In the genomic region with DNA sequence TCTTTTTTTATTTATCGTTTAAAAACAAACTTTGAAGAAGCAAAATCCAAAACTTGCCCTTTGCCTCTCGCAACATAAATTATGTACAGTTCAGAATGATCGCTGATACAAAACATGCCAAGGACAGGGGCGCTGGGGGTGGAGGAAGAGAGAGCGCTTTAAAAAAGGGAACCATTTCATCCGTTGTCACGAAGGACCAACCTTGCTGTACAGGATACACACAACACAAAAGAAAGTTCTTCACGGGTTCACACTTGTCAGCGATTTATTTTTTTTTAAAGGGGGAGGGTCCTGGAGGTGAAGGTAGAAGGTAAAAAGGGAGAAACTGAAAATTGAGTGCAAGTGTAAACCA, we compare ENCODE assay signal across 9 mouse cellular contexts. TPM values are rescaled to one million over a fixed set of nuclear protein-coding genes. Genes with fewer than 3 reads are reported as not detected.
DNase-seq lines count a peak whose midpoint lies in the region; ATAC-seq and TF ChIP-seq lines count a peak whose summit lies in the region.
"Had no signal": no experiment of that assay in that cellular context is flagged by ENCODE, and none has a peak within 500 bp of the region (broad histone marks: within the 10 kb centered on the region; RNA-seq: fewer than 3 reads in every experiment).

No protein-coding gene starts in this region.

- no peak for TF ChIP-seq CTCF in bone marrow, adult 2 months (IDR thresholded peaks at IDR 0.05; ENCODE audit: control insufficient read depth, insufficient read depth, low read length)

- H3K4me1 ChIP-seq in heart, embryonic 15.5 days (replicated peaks), result peaks cover 47% of the 10 kb centered on the region
- H3K4me1 ChIP-seq in bone marrow, adult 2 months (ENCODE audit: control insufficient read depth, insufficient read depth, low read length), result peaks cover 2% of the 10 kb centered on the region
- H3K4me1 ChIP-seq in hindbrain, embryonic 14.5 days (replicated peaks; ENCODE audit: control insufficient read depth, insufficient read depth, low read length), result peaks cover 10% of the 10 kb centered on the region
- H3K4me1 ChIP-seq in midbrain, embryonic 13.5 days (replicated peaks), result peaks cover 17% of the 10 kb centered on the region

- H3K4me2 ChIP-seq in heart, embryonic 15.5 days, result peak overlapping the region; percentile 68
- peak overlapping the region; percentile 77 for H3K4me2 ChIP-seq in hindbrain, embryonic 14.5 days (replicated peaks)
- peak overlapping the region; percentile 81 for H3K4me2 ChIP-seq in midbrain, embryonic 13.5 days (replicated peaks)

- H3K27ac ChIP-seq in heart, embryonic 15.5 days, result peak overlapping the region; percentile 99
- peak overlapping the region; percentile 88 for H3K27ac ChIP-seq in bone marrow, adult 2 months (ENCODE audit: control insufficient read depth, insufficient read depth, low read depth, low read length, poor library complexity)
- peak overlapping the region; percentile 85 for H3K27ac ChIP-seq in hindbrain, embryonic 14.5 days
- peak overlapping the region; percentile 81 for H3K27ac ChIP-seq in midbrain, embryonic 13.5 days

- no peaks in the 10 kb centered on the region for H3K9me3 ChIP-seq in heart, embryonic 15.5 days (replicated peaks)
- no peaks in the 10 kb centered on the region for H3K9me3 ChIP-seq in hindbrain, embryonic 14.5 days (ENCODE audit: control insufficient read depth, low read length)
- no peaks in the 10 kb centered on the region for H3K9me3 ChIP-seq in midbrain, embryonic 13.5 days

- H3K4me3 ChIP-seq in heart, embryonic 15.5 days, result peak overlapping the region; percentile 86
- peak overlapping the region; percentile 49 for H3K4me3 ChIP-seq in bone marrow, adult 2 months (replicated peaks; ENCODE audit: control insufficient read depth, low read depth, low read length)
- peak overlapping the region; percentile 79 for H3K4me3 ChIP-seq in hindbrain, embryonic 14.5 days (replicated peaks; ENCODE audit: low read length)
- peak overlapping the region; percentile 77 for H3K4me3 ChIP-seq in midbrain, embryonic 13.5 days (replicated peaks)

- no peak for TF ChIP-seq POLR2A in bone marrow, adult 2 months (IDR thresholded peaks at IDR 0.05; ENCODE audit: borderline replicate concordance, control insufficient read depth, low read depth, low read length)

- no peaks in the 10 kb centered on the region for H3K27me3 ChIP-seq in heart, embryonic 15.5 days
- no peaks in the 10 kb centered on the region for H3K27me3 ChIP-seq in hindbrain, embryonic 14.5 days (ENCODE audit: control insufficient read depth, insufficient read depth, low read length)
- H3K27me3 ChIP-seq in midbrain, embryonic 13.5 days, result no peaks in the 10 kb centered on the region

- H3K9ac ChIP-seq in heart, embryonic 15.5 days, result peak overlapping the region; percentile 85
- H3K9ac ChIP-seq in hindbrain, embryonic 14.5 days, result peak overlapping the region; percentile 55
- 0 out of 2 replicates have a peak overlapping the region, but pooled peaks have one; percentile 84 for H3K9ac ChIP-seq in midbrain, embryonic 13.5 days (replicated peaks)

- peaks cover 43% of the 10 kb centered on the region for H3K36me3 ChIP-seq in heart, embryonic 15.5 days
- peaks cover 42% of the 10 kb centered on the region for H3K36me3 ChIP-seq in hindbrain, embryonic 14.5 days (replicated peaks; ENCODE audit: control insufficient read depth, insufficient read depth)
- peaks cover 40% of the 10 kb centered on the region for H3K36me3 ChIP-seq in midbrain, embryonic 13.5 days

- DNase-seq in heart, adult 18-20 months, result no peak
- no peak for DNase-seq in hindbrain, embryonic 14.5 days (ENCODE audit: low spot score)
- DNase-seq in gastrocnemius, postnatal 10 days, result no peak
- no peak for DNase-seq in T-cell, adult 2 months (ENCODE audit: low spot score)
- DNase-seq in adrenal gland, adult 8-10 months, result no peak

- no peak for ATAC-seq in heart, embryonic 15.5 days (replicated peaks; ENCODE audit: insufficient number of reproducible peaks, insufficient read depth, low FRiP score, low read depth)
- peak; percentile 21; the same call in 1 of the 2 replicates for ATAC-seq in hindbrain, embryonic 14.5 days (ENCODE audit: low FRiP score)
- ATAC-seq in midbrain, embryonic 13.5 days, result peak; percentile 59

- 13% methylated on average over 9 of the region's 9 CpGs for WGBS in heart, embryonic 15.5 days
- under 1% methylated on average over 9 of the region's 9 CpGs for WGBS in bone marrow, adult 2 months
- WGBS in hindbrain, embryonic 14.5 days, result 13% methylated on average over 9 of the region's 9 CpGs
- WGBS in midbrain, embryonic 13.5 days, result 19% methylated on average over 9 of the region's 9 CpGs

RNA-seq across cellular contexts. Expression of a gene that starts 0.3 kb away (rescaled TPM):
- 93.5 and 100 TPM in 2 replicates for polyA plus RNA-seq in heart, embryonic 15.5 days (2015; fragmentation: Nextera tagmentation; extraction: Ambion mirVana)
- 100 to 1,000 TPM; 107 to 125 TPM for total RNA-seq in heart, adult 18-20 months (2021)
- 64.8 and 107 TPM in 2 replicates for polyA plus RNA-seq in bone marrow, adult 2 months (2011; ENCODE audit: insufficient read depth, insufficient read length, low replicate concordance, missing spikeins)
- polyA plus RNA-seq in hindbrain, embryonic 14.5 days (2014; fragmentation: Nextera tagmentation; extraction: Ambion mirVana), result 59.0 and 65.3 TPM in 2 replicates
- polyA plus RNA-seq in midbrain, embryonic 13.5 days (2015; fragmentation: Nextera tagmentation; extraction: Ambion mirVana), result 83.3 and 89.9 TPM in 2 replicates
- 10 to 100 TPM; 35.8 to 36.6 TPM for total RNA-seq in gastrocnemius, postnatal 10 days (2021)
- 10 to 100 TPM; 76.0 to 83.8 (median 79.2) TPM for total RNA-seq in adrenal gland, adult 8-10 months (2022)

RNA-seq across cellular contexts. Expression of a gene that starts 22.4 kb away (rescaled TPM):
- 0.32 and 0.66 TPM in 2 replicates for polyA plus RNA-seq in heart, embryonic 15.5 days (2015; fragmentation: Nextera tagmentation; extraction: Ambion mirVana)
- total RNA-seq in heart, adult 18-20 months (2021), result under 1 TPM; 0.64 to 0.79 TPM
- 0.25 TPM in 1 of 2 replicates, not detected in the other for polyA plus RNA-seq in bone marrow, adult 2 months (2011; ENCODE audit: insufficient read depth, insufficient read length, low replicate concordance, missing spikeins)
- polyA plus RNA-seq in hindbrain, embryonic 14.5 days (2014; fragmentation: Nextera tagmentation; extraction: Ambion mirVana), result 0.59 and 0.64 TPM in 2 replicates
- polyA plus RNA-seq in midbrain, embryonic 13.5 days (2015; fragmentation: Nextera tagmentation; extraction: Ambion mirVana), result 0.50 and 1.2 TPM in 2 replicates
- 1 to 10 TPM; 2.2 to 2.7 TPM for total RNA-seq in gastrocnemius, postnatal 10 days (2021)
- 1 to 10 TPM in 1 of 4 experiments, under 1 TPM in 3; 0.29 to 1.1 (median 0.61) TPM for total RNA-seq in adrenal gland, adult 8-10 months (2022)

RNA-seq across cellular contexts. Expression of a gene that starts 39.3 kb away (rescaled TPM):
- 7.6 and 9.3 TPM in 2 replicates for polyA plus RNA-seq in heart, embryonic 15.5 days (2015; fragmentation: Nextera tagmentation; extraction: Ambion mirVana)
- 10 to 100 TPM; 47.0 to 58.4 TPM for total RNA-seq in heart, adult 18-20 months (2021)
- polyA plus RNA-seq in bone marrow, adult 2 months (2011; ENCODE audit: insufficient read depth, insufficient read length, low replicate concordance, missing spikeins), result 67.1 and 105 TPM in 2 replicates
- polyA plus RNA-seq in hindbrain, embryonic 14.5 days (2014; fragmentation: Nextera tagmentation; extraction: Ambion mirVana), result 12.9 and 14.9 TPM in 2 replicates
- 13.1 and 13.9 TPM in 2 replicates for polyA plus RNA-seq in midbrain, embryonic 13.5 days (2015; fragmentation: Nextera tagmentation; extraction: Ambion mirVana)
- 10 to 100 TPM; 46.9 to 59.9 TPM for total RNA-seq in gastrocnemius, postnatal 10 days (2021)
- total RNA-seq in adrenal gland, adult 8-10 months (2022), result 100 to 1,000 TPM in 1 of 4 experiments, 10 to 100 TPM in 3; 61.7 to 114 (median 71.8) TPM

RNA-seq across cellular contexts. Expression of a gene that starts 42.0 kb away (rescaled TPM):
- polyA plus RNA-seq in heart, embryonic 15.5 days (2015; fragmentation: Nextera tagmentation; extraction: Ambion mirVana), result not detected in 2 replicates
- total RNA-seq in heart, adult 18-20 months (2021), result not detected
- polyA plus RNA-seq in bone marrow, adult 2 months (2011; ENCODE audit: insufficient read depth, insufficient read length, low replicate concordance, missing spikeins), result not detected in 2 replicates
- polyA plus RNA-seq in hindbrain, embryonic 14.5 days (2014; fragmentation: Nextera tagmentation; extraction: Ambion mirVana), result 1.9 and 2.1 TPM in 2 replicates
- polyA plus RNA-seq in midbrain, embryonic 13.5 days (2015; fragmentation: Nextera tagmentation; extraction: Ambion mirVana), result 4.0 and 8.6 TPM in 2 replicates
- not detected for total RNA-seq in gastrocnemius, postnatal 10 days (2021)
- not detected for total RNA-seq in adrenal gland, adult 8-10 months (2022)
- polyA plus RNA-seq: large intestine, adult 2 months had no signal

RNA-seq across cellular contexts. Expression of a gene that starts 53.7 kb away (rescaled TPM):
- polyA plus RNA-seq in heart, embryonic 15.5 days (2015; fragmentation: Nextera tagmentation; extraction: Ambion mirVana), result 0.46 TPM in 1 of 2 replicates, not detected in the other
- under 1 TPM; 0.10 to 0.20 TPM for total RNA-seq in heart, adult 18-20 months (2021)
- polyA plus RNA-seq in bone marrow, adult 2 months (2011; ENCODE audit: insufficient read depth, insufficient read length, low replicate concordance, missing spikeins), result 1.1 and 1.4 TPM in 2 replicates
- polyA plus RNA-seq in hindbrain, embryonic 14.5 days (2014; fragmentation: Nextera tagmentation; extraction: Ambion mirVana), result not detected in 2 replicates
- 0.24 TPM in 1 of 2 replicates, not detected in the other for polyA plus RNA-seq in midbrain, embryonic 13.5 days (2015; fragmentation: Nextera tagmentation; extraction: Ambion mirVana)
- total RNA-seq in gastrocnemius, postnatal 10 days (2021), result 1 to 10 TPM; 1.3 to 1.5 TPM
- 10 to 100 TPM in 1 of 4 experiments, 1 to 10 TPM in 1, under 1 TPM in 2; 0.49 to 12.9 (median 5.0) TPM for total RNA-seq in adrenal gland, adult 8-10 months (2022)
